Mouse (Mus musculus) MEL (cell line): ENCODE measurements around the gene Nrarp. TPM values are rescaled to one million over a fixed set of nuclear protein-coding genes. Genes with fewer than 3 reads are reported as not detected.

Experiments
- DNase-seq: peaks from one replicate; pipeline ENCODE4 v3.0.0; 2011; ENCODE audit warnings: low read depth, low spot score
- H3K27ac ChIP-seq: 2 replicates; pipeline ENCODE4 v1.5.1; 2012; ENCODE audit warnings: low read depth, mild to moderate bottlenecking, control low read depth, low read length, moderate library complexity; ENCODE audit not compliant: control insufficient read depth
- H3K27me3 ChIP-seq, 2 experiments: fragments of 150-350 bp in 1 of 2; sonication (generic) in 1 of 2; 2 replicates each; pipeline ENCODE4 v1.6.1; 2012; ENCODE audit warnings: low read length in 2 of 2, mild to moderate bottlenecking in 2 of 2, improper control_type of control experiment in 1 of 2, moderate library complexity in 1 of 2; ENCODE audit not compliant: insufficient read depth in 2 of 2, control insufficient read depth in 1 of 2
- H3K36me3 ChIP-seq, 2 experiments: 2 replicates each; pipeline ENCODE4 v1.6.1; 2012 to 2014; ENCODE audit warnings: low read length in 2 of 2, improper control_type of control experiment in 1 of 2, inconsistent platforms in 1 of 2, mild to moderate bottlenecking in 1 of 2; ENCODE audit not compliant: insufficient read depth in 2 of 2, control insufficient read depth in 1 of 2
- H3K4me1 ChIP-seq, 2 experiments: fragments of 150-350 bp in 1 of 2; sonication (generic) in 1 of 2; 2 replicates each; pipeline ENCODE4 v1.6.1; 2012; ENCODE audit warnings: low read length in 2 of 2, improper control_type of control experiment in 1 of 2, mild to moderate bottlenecking in 1 of 2; ENCODE audit not compliant: insufficient read depth in 2 of 2, control insufficient read depth in 1 of 2
- H3K4me3 ChIP-seq, 2 experiments: fragments of 150-350 bp in 1 of 2; sonication (generic) in 1 of 2; 2 replicates each; pipeline ENCODE4 v1.5.1; 2012; ENCODE audit warnings: low read depth in 2 of 2, low read length in 2 of 2, mild to moderate bottlenecking in 2 of 2, moderate library complexity in 2 of 2, control low read depth in 1 of 2, improper control_type of control experiment in 1 of 2; ENCODE audit not compliant: control insufficient read depth in 1 of 2, insufficient read depth in 1 of 2
- H3K79me2 ChIP-seq: 2 replicates; pipeline ENCODE4 v1.6.1; 2012; ENCODE audit warnings: mild to moderate bottlenecking, low read length, moderate library complexity; ENCODE audit not compliant: control insufficient read depth, poor library complexity, insufficient read depth
- H3K9ac ChIP-seq: 2 replicates; pipeline ENCODE4 v1.6.1; 2012; ENCODE audit warnings: low read depth, mild to moderate bottlenecking, control low read depth, low read length, moderate library complexity; ENCODE audit not compliant: control insufficient read depth, poor library complexity, severe bottlenecking
- H3K9me3 ChIP-seq: fragments of 150-350 bp; sonication (generic); replicated peaks from 2 replicates; pipeline ENCODE4 v1.6.1; 2012; ENCODE audit warnings: mild to moderate bottlenecking, low read length, improper control_type of control experiment, moderate library complexity; ENCODE audit not compliant: insufficient read depth
- BHLHE40 ChIP-seq: IDR thresholded peaks from 2 replicates; pipeline ENCODE4 v1.6.1; 2012; ENCODE audit warnings: low read depth, mild to moderate bottlenecking, inconsistent platforms, low read length, improper control_type of control experiment, borderline replicate concordance
- CHD2 ChIP-seq: IDR thresholded peaks from 2 replicates; pipeline ENCODE4 v1.6.1; 2011; ENCODE audit warnings: low read length, improper control_type of control experiment
- CTCF ChIP-seq, 3 experiments: IDR thresholded peaks in 2 of 3; conservative IDR thresholded peaks in 1 of 3; 2 replicates each; pipeline ENCODE4 v1.5.1; 2011 to 2012; ENCODE audit warnings: low read length in 3 of 3, low read depth in 2 of 3, mild to moderate bottlenecking in 2 of 3, improper control_type of control experiment in 1 of 3, inconsistent platforms in 1 of 3, mixed read lengths in 1 of 3, moderate library complexity in 1 of 3; ENCODE audit not compliant: control insufficient read depth in 1 of 3, insufficient read depth in 1 of 3, poor library complexity in 1 of 3, severe bottlenecking in 1 of 3
- E2F4 ChIP-seq: IDR thresholded peaks from 2 replicates; pipeline ENCODE4 v1.6.1; 2011; ENCODE audit warnings: low read depth, low read length, improper control_type of control experiment, borderline replicate concordance
- ETS1 ChIP-seq: IDR thresholded peaks from 2 replicates; pipeline ENCODE4 v1.6.1; 2012; ENCODE audit warnings: low read depth, mild to moderate bottlenecking, inconsistent platforms, low read length, improper control_type of control experiment, moderate library complexity
- GABPA ChIP-seq: IDR thresholded peaks from 2 replicates; pipeline ENCODE4 v1.6.1; 2012; ENCODE audit warnings: low read depth, mild to moderate bottlenecking, inconsistent platforms, low read length, improper control_type of control experiment, moderate library complexity
- GATA1 ChIP-seq: IDR thresholded peaks from 2 replicates; pipeline ENCODE4 v1.6.1; 2011; ENCODE audit warnings: low read depth, low read length, improper control_type of control experiment
- HCFC1 ChIP-seq: IDR thresholded peaks from 2 replicates; pipeline ENCODE4 v1.6.1; 2012; ENCODE audit warnings: low read depth, mild to moderate bottlenecking, inconsistent platforms, low read length, improper control_type of control experiment, moderate library complexity
- JUND ChIP-seq: IDR thresholded peaks from 2 replicates; pipeline ENCODE4 v1.6.1; 2011; ENCODE audit warnings: low read depth, mild to moderate bottlenecking, improper control_type of control experiment, low read length
- KAT2A ChIP-seq: conservative IDR thresholded peaks from 2 replicates; pipeline ENCODE4 v1.6.1; 2012; ENCODE audit warnings: low read depth, low read length, improper control_type of control experiment, inconsistent platforms
- MAX ChIP-seq: IDR thresholded peaks from 2 replicates; pipeline ENCODE4 v1.6.1; 2011; ENCODE audit warnings: low read length, improper control_type of control experiment
- MYB ChIP-seq: IDR thresholded peaks from 2 replicates; pipeline ENCODE4 v1.6.1; 2011; ENCODE audit warnings: mild to moderate bottlenecking, low read depth, low read length, improper control_type of control experiment
- MYC ChIP-seq: IDR thresholded peaks from 2 replicates; pipeline ENCODE4 v1.6.1; 2011; ENCODE audit warnings: low read depth, mild to moderate bottlenecking, low read length, improper control_type of control experiment, moderate library complexity
- NRF1 ChIP-seq: IDR thresholded peaks from 2 replicates; pipeline ENCODE4 v1.6.1; 2014; ENCODE audit warnings: low read depth, mild to moderate bottlenecking, inconsistent platforms, low read length, improper control_type of control experiment, moderate library complexity; ENCODE audit not compliant: poor library complexity, insufficient read depth, severe bottlenecking
- POLR2A ChIP-seq, 2 experiments: IDR thresholded peaks; 2 replicates each; pipeline ENCODE4 v1.6.1; 2011 to 2012; ENCODE audit warnings: low read length in 2 of 2, mild to moderate bottlenecking in 2 of 2, control low read depth in 1 of 2, improper control_type of control experiment in 1 of 2, low read depth in 1 of 2, moderate library complexity in 1 of 2; ENCODE audit not compliant: control insufficient read depth in 1 of 2, insufficient read depth in 1 of 2, poor library complexity in 1 of 2
- POLR2AphosphoS2 ChIP-seq: IDR thresholded peaks from 2 replicates; pipeline ENCODE4 v1.6.1; 2011; ENCODE audit warnings: low read length, improper control_type of control experiment
- POLR2AphosphoS5 ChIP-seq: IDR thresholded peaks from 2 replicates; pipeline ENCODE4 v1.6.1; 2012; ENCODE audit warnings: low read depth, borderline replicate concordance, mild to moderate bottlenecking, inconsistent platforms, low read length, moderate library complexity, mixed read lengths
- RCOR1 ChIP-seq: IDR thresholded peaks from 2 replicates; pipeline ENCODE4 v1.6.1; 2012; ENCODE audit warnings: low read depth, mild to moderate bottlenecking, inconsistent platforms, low read length, improper control_type of control experiment
- SIN3A ChIP-seq: IDR thresholded peaks from 2 replicates; pipeline ENCODE4 v1.6.1; 2012; ENCODE audit warnings: low read length, improper control_type of control experiment, inconsistent platforms
- SMC3 ChIP-seq: IDR thresholded peaks from 2 replicates; pipeline ENCODE4 v1.6.1; 2011; ENCODE audit warnings: low read depth, low read length, improper control_type of control experiment
- TAL1 ChIP-seq: IDR thresholded peaks from 2 replicates; pipeline ENCODE4 v1.6.1; 2012; ENCODE audit warnings: mild to moderate bottlenecking, inconsistent platforms, low read length, moderate library complexity, mixed read lengths
- TCF12 ChIP-seq: IDR thresholded peaks from 2 replicates; pipeline ENCODE4 v1.6.1; 2014; ENCODE audit warnings: low read depth, mild to moderate bottlenecking, inconsistent platforms, low read length, improper control_type of control experiment, moderate library complexity
- UBTF ChIP-seq: IDR thresholded peaks from 2 replicates; pipeline ENCODE4 v1.6.1; 2012; ENCODE audit warnings: low read depth, mild to moderate bottlenecking, inconsistent platforms, low read length, improper control_type of control experiment, moderate library complexity, borderline replicate concordance; ENCODE audit not compliant: insufficient read depth
- ZC3H11A ChIP-seq: IDR thresholded peaks from 2 replicates; pipeline ENCODE4 v1.6.1; 2012; ENCODE audit warnings: low read depth, mild to moderate bottlenecking, inconsistent platforms, low read length, improper control_type of control experiment
- ZMIZ1 ChIP-seq: IDR thresholded peaks from 2 replicates; pipeline ENCODE4 v1.6.1; 2012; ENCODE audit warnings: low read depth, mild to moderate bottlenecking, inconsistent platforms, low read length, improper control_type of control experiment, moderate library complexity
- ZNF384 ChIP-seq: IDR thresholded peaks from 2 replicates; pipeline ENCODE4 v1.6.1; 2012; ENCODE audit warnings: low read depth, mild to moderate bottlenecking, inconsistent platforms, low read length, improper control_type of control experiment
- polyA plus RNA-seq, 2 experiments: library from polyadenylated mRNA; stranded (reverse) in 1 of 2; unstranded in 1 of 2; fragments of >175 nt in 1 of 2; fragments of >200 nt in 1 of 2; gene quantifications; 2 replicates each; pipeline versions ENCODE4 v1.2.1 to v1.2.4; 2012; ENCODE audit warnings: low replicate concordance in 2 of 2, low read depth in 1 of 2; ENCODE audit not compliant: insufficient read length in 2 of 2, insufficient read depth in 1 of 2, missing spikeins in 1 of 2
- total RNA-seq: library from RNA; depleted of rRNA; stranded (reverse); fragments of 300-350 nt; gene quantifications from 2 replicates; pipeline ENCODE4 v1.2.3, GENCODE M21; 2012

Nrarp gene
- total and polyA plus RNA-seq, 3 experiments, result 6.5 to 12.3 TPM; not detected in 1

DNA sequence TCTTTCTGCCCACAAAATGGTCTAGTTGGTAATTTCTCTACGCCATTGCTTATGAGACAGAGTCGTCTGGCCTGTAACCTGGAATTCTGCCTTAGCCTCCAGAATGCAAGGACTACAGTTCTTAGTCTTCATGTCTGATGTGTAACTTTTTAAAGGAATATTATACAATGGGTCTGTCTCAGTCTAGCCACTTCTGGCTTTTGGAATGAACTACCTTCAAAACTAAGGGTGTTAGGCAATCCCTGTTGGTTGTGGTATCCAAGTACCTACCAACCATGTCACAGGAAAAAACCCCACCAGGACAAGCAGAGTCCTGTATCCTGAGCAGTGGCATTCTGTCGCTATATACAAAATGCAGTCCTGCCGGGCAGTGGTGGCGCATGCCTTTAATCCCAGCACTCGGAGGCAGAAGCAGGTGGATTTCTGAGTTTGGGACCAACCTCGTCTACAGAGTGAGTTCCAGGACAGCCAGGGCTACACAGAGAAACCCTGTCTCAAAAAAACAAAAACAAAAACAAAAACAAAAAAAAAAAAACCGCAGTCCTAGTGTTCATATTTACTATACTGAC lies 45.3 kb downstream of the Nrarp start:
- no peaks in the 10 kb centered on the region for H3K9me3 ChIP-seq
- peaks cover 6 to 8% of the 10 kb centered on the region in 2 experiments for H3K36me3 ChIP-seq
- no peak for DNase-seq
- peaks cover 17% of the 10 kb centered on the region for H3K79me2 ChIP-seq
- H3K27me3 ChIP-seq, result no peaks in the 10 kb centered on the region
- H3K4me3 ChIP-seq, result peak overlapping the region; percentile 58 to 93
- H3K27ac ChIP-seq, result peak overlapping the region; percentile 100
- TF ChIP-seq ETS1 (no peak), POLR2AphosphoS5 (no peak), MAX (no peak), SMC3 (no peak), HCFC1 (no peak)
- H3K9ac ChIP-seq, result peak overlapping the region; percentile 99
- H3K4me1 ChIP-seq, result peaks cover 6 to 18% of the 10 kb centered on the region in 2 experiments; a peak in 3 of 4 replicates

DNA sequence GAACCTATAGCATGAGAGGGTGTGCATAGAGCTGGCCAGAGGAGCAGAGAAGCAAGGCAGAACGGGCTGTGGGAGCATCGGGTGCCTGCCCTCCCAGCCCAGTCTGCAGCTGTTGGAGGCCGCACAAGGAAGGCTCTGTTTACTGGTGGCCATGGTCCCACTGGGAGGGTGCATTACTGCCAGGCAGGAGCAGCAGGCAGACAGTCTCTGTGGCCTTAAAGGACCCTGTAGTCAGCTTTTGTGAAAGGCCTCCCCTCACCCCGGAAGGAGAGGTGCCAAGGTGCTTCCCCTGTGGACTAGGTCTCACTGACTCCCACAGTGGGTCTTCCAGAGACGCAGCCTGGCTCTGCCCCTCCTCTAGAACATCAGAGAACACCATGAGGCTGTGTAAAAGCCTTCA lies 46.3 kb downstream of the Nrarp start:
- H3K9ac ChIP-seq, result no peak overlapping the region

DNA sequence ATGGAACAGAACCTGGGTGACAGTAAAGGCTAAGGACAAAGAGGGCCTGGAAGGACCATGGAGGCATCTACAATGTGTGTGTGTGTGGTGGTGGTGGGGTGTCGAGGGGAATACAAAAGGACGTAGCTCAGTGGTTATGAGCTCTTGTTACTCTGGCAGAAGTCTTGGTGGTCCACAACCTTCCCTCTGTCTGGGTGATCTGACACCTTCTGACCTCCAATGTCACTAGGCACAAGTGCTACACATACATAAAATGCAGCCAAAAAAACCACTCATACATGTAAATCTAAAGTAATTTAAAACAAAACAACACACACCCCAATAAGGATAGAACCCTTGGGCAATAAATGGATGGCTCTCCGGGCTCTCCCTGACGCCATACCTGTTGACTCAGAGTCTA lies 46.8 kb downstream of the Nrarp start:
- H3K4me1 ChIP-seq, result peaks cover 6 to 18% of the 10 kb centered on the region in 2 experiments; a peak in 3 of 4 replicates

More for the DNA sequence above, 46.3 kb downstream of the Nrarp start:
- DNase-seq, result no peak
- Histone ChIP-seq H3K36me3 (peaks cover 6 to 8% of the 10 kb centered on the region in 2 experiments), H3K79me2 (peaks cover 17% of the 10 kb centered on the region), H3K27me3 (no peaks in the 10 kb centered on the region), H3K4me3 (no peak overlapping the region), H3K4me1 (peaks cover 6 to 18% of the 10 kb centered on the region in 2 experiments; a peak in 3 of 4 replicates), H3K9me3 (no peaks in the 10 kb centered on the region), H3K27ac (no peak overlapping the region)
- TF ChIP-seq TCF12, result no peak
- TF ChIP-seq TAL1, result no peak
- TF ChIP-seq ZNF384, result no peak
- TF ChIP-seq MYB, result no peak
- no peak for TF ChIP-seq GATA1
- no peak for TF ChIP-seq E2F4
- TF ChIP-seq SIN3A, result no peak
- no peak for TF ChIP-seq RCOR1
- TF ChIP-seq MYC, result no peak
- no peak for TF ChIP-seq ZMIZ1

More for the DNA sequence above, 46.8 kb downstream of the Nrarp start:
- H3K27me3 ChIP-seq, result no peaks in the 10 kb centered on the region
- DNase-seq, result no peak
- H3K9me3 ChIP-seq, result no peaks in the 10 kb centered on the region
- peaks cover 17% of the 10 kb centered on the region for H3K79me2 ChIP-seq
- TF ChIP-seq UBTF (no peak), GABPA (no peak), ZC3H11A (no peak), CHD2 (no peak), NRF1 (no peak), E2F4 (no peak), MYB (no peak), KAT2A (no peak), BHLHE40 (no peak), POLR2A (IDR thresholded peaks at IDR 0.05; ENCODE audit: control insufficient read depth in 1 of 2, insufficient read depth in 1 of 2, low read depth in 1 of 2, low read length in 2 of 2, poor library complexity in 1 of 2) (no peak), JUND (no peak), TCF12 (no peak), POLR2AphosphoS2 (no peak), RCOR1 (no peak), CTCF (IDR thresholded peaks at IDR 0.05 in 2 of 3, conservative IDR thresholded peaks at IDR 0.05 in 1 of 3; ENCODE audit: control insufficient read depth in 1 of 3, insufficient read depth in 1 of 3, low read depth in 2 of 3, low read length in 3 of 3, poor library complexity in 1 of 3, severe bottlenecking in 1 of 3) (no peak)
- TF ChIP-seq, all 39 proteins: peak for 0
- Histone ChIP-seq H3K36me3 (peaks cover 6 to 8% of the 10 kb centered on the region in 2 experiments), H3K4me3 (no peak overlapping the region), H3K27ac (no peak overlapping the region), H3K9ac (no peak overlapping the region)
